Mouse (Mus musculus): Measurements from ENCODE around the gene Fam57a.
A peak's percentile ranks its signal among the peaks of the same experiment; 100 is the strongest.

Fam57a gene

GRCm38 (mm10) chr11:76247239-76247638 is 67.8 kb downstream of the Fam57a start:
- no peak for DNase-seq

DNA sequence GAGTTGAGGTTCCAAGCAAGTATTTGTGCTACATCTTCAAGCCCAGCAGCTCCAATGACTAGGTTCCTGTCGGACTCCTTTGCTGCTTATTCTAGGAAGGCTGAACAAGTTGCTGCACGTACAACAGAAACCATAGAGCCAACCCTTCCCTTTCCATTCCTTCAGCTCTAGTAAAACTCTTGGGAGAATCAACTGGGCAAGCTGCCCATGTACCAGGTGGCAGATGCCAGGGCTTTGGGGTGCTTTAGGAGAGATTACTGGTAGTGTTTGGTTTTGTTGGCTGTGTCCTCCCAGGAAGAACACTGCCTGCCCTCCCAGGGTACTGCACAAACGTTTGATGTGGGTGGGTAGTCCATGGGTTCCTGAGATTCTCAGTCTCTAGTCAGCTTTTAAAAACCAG is 72.6 kb downstream of the Fam57a start:
- DNase-seq, result peak; percentile 75 to 76

DNA sequence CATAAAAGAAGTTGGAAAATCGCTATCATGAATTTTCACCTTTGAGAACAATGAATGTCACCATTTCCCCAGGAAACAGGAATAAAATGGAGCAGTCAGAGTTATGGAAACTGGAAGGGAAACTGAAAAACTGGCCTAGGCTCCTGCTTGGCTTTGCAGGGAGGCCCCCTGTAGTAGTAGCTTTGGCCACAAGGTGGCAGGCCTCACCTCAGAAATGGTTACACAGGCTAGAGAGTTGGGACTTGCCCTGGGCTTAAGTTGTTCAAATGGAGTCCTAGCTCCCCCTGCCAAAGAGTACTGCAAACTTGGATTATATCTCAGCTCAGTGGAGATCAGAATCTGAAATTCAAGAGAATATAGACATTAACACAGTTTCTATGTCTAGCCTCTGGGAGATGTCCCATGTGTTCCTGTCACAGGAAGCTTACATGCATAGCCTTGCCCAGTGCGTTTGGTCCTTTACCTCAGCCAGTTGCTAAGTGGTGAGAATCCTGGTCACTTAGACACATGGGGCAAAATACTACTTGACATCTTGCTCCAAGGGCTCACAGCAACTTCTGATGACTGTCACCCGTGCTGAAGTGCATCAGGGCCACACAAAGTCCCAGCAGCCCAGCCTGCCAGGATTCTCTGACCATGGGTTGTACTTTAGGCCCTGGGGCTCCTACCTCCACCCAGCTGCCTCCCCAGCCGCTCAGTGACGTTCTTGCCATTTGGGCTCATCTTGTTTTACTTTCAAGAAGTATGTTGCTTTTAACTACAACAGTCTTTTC is 73.9 kb downstream of the Fam57a start:
- DNase-seq, result peak; percentile 94 to 95

DNA sequence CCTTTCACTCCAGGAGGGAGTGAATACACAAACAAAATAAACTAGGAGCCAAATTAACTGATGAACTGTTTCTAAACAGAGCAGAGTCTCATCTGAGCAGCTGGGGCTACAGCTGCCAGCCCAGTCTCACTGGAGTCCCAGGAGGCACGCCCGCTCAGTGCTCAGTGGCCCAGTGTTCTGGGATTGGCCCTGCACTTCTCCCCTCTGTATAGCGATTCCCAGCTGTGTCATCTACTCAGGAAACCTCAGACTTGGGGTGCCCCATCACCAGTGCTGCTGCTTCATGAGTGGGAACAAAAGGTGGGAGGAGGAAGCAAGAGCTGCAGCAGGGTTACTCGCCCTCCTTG is 74.4 kb downstream of the Fam57a start:
- no peak for DNase-seq

DNA sequence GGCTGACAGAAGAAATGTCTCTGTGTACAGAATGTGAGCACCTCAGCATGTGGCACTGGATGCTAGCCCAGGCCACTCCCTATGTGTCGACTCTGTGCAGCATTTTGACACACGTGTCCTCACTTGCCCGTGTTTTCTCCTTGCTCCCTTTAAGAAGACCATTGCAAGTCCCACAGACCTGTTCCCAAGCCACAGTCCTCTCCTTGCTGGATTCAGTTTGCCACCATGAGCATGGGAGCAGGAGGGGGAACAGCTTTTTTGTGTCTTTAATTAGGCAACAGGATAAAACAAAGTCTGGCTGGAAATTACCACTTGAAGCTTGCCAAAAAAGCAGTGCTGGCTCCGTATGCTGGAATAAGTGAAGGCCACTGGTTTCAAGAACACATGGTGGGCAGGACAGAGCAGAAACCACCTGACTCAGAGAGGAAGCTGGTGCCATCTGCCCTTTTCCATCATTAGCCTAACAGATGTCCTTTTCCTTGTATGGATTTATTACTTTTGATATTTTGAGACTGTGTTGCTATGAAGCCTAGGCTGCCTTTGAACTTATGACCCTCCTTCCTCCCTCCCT is 76.0 kb downstream of the Fam57a start:
- peak; percentile 88 for DNase-seq

DNA sequence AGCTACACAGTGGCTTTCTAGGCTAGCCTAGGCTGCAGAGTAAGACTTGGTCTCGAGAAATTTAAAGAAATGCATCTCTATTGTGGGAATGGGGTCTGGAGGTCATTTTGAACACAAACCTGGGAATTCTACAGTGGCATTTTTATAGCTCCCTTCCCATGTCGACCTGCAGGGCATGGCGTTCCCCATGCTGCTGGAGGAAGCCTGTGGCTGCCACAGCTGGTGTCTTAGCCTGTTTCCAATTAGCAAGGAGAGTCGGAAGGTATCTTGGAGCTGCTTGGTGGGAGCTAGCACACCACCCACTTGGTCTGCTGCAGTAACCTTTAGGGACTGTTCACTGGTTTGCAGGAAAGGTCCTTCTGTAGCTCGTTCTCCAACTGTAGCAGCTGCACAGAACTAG is 76.7 kb downstream of the Fam57a start:
- no peak for DNase-seq

- no peak for DNase-seq
These were observed 77.9 kb downstream of the Fam57a start for GRCm38 (mm10) chr11:76257386-76257785.

DNA sequence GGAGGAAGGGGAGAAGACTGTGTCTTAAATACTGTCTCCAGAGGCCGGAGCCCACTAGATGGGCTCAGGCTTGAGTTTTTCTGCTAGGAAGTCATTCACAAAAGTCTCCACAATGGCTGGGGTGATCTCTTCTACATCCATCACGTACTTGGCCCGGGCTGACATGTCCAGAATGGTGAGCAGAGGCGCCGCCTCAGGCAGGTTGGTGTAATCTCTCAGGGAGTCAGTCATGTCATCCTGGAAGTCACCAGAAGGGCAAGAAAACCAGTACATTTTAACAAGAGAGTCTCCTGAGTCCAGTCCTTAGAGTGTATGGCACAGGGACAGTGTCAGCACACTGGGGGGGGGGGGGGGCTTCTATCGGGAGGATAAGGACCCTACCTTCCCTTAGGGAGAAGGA is 79.0 kb downstream of the Fam57a start:
- DNase-seq, result peak in 1 of 2 experiments; percentile 28

GRCm38 (mm10) chr11:76260208-76261050 is 81.0 kb downstream of the Fam57a start:
- DNase-seq, result peak in 1 of 2 experiments; percentile 60

DNA sequence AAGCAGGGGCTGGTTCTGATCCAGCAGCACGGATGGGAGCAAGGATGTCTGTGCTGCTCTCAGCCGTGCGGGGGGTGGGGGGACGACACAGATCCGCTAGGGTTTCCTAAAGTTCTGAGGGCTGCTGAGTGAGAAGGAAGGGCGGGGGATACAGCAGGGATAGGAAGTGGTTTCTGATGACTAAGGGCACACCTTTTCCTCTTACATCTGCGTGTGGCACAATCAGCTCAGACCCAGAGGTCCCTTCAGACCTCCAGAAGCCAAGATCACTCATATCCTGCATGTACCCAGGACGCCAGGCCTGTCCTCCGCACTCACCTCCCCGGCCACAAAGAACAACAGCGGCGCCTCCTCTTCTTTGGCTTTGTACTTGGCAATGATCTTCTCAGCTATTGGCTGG is 81.8 kb downstream of the Fam57a start:
- DNase-seq, result no peak

GRCm38 (mm10) chr11:76262611-76263351 is 83.3 kb downstream of the Fam57a start:
- DNase-seq, result peak in 1 of 2 experiments; percentile 43
